Mouse (Mus musculus): ENCODE measurements around the gene Vsig8.
A peak's percentile ranks its signal among the peaks of the same experiment; 100 is the strongest.

Gene Vsig8

DNA sequence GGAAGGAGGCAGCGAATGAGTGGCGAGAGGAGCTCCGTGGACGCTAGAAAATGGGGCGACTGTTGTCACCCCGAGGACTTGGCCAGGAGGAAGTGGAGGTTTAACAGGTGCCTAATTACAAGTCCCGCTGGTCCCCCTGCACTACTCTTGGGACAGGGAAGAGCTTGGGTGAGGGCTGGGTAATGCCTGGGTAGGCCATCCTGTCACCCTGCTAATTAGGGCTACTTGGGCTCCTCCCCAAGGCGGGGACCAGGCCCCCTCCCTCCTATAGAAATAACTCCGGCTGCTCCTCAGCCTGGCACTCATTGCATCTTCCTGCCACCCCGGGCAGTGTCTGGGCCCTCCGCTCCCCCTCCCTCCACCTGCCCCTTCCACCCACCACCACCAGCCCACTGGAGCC, at the start of gene Vsig8:
TSS of gene Vsig8 (plus strand) at position 301 of the 400 bp plus-strand sequence.
- DNase-seq, result no peak

DNA sequence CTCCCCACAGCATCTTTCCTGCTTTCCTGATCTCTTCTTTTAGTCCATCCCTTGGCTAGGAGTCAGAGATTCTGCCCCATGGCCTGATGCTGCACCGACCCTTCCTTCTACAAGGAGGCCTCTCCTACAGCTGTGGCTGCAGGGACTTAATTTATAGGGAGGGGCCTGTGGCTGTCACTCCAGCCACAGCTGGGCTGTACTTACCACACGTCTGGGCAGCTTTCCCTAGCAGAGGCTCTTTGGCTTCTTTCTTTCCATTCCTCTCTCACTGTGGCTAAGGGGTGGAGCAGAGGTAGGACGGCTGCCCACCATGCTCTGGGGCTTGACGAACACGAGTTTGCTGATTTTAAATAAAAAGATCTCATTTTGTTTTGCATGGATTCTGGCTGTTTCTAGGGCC, 48.7 kb upstream of the Vsig8 start:
- no peak for DNase-seq

DNA sequence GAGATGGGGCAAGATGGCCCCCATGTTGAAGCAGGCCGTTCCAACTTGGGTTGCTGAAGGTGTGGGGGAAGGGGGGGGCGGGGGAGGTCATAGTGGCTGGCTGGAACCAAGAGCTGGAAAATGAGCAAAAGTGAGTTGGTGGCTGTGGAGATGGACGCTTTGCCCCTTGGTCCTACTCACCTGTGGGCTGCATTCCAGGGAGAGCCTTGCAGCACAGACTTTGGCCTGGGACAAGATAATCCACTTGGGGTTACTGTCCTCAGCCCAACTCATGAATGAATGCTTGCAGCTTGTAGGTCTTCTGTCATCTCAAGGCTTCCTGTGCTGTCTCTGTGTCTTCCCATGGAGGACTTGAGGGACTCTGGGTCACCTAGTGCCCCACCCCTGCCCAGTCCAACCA, 48.0 kb upstream of the Vsig8 start:
- DNase-seq, result no peak

DNA sequence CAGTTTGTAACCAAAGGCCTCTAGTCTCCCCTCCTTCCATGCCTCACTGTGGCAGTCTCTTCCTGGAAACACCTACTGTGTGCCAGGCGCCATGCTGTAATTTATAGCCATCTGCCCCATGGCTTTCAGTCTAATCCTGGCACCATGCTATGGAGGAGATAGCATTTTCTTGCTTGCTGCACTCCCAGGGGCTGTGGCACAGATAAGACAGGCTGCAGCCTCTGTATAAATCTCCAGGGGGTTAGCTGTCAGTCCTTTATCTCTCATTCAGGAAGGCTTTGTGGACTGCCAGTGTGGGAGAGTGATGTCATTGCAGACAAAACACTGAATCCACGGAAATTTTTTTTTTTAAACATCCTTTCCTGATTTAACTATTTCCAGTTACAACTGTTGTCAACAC, 47.6 kb upstream of the Vsig8 start:
- no peak for DNase-seq

DNA sequence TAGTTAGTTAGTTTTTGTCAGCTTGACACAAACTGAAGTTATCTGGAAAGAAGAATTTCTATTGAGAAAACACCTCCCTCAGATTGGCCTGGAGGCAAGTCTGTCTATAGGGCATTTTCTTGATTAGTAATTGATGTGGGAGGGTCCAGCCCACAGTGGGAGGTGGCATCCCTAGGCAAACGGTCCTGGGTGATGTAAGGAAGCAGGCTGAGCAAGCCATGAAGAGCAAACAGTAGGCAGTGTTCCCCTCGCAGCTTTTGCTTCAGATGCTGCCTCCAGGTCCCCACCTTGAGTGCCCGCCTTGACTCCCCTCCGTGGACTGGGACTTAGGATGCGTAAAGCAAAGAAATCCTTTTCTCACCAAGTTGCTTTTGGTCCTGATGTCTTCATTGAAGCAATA, 46.5 kb upstream of the Vsig8 start:
- no peak for DNase-seq

DNA sequence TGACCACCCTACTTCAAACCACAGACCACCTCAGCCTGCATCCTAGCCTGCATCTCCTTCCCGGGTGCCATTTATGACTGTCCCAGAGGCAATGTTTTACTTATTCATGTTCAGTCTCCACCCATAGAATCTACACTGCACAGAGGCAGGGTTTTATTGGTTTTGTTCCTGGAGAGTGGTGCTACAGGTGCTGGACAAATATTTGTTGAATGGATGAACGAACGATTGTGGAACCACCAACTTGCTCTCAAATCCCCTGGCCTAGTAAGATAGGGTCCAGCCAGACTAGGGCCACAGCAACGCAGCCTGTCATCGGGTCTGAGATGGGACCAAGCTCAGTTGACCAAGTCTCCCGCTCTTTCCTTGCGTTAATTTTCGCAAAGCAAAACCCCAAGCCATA, 45.8 kb upstream of the Vsig8 start:
- DNase-seq, result no peak

DNA sequence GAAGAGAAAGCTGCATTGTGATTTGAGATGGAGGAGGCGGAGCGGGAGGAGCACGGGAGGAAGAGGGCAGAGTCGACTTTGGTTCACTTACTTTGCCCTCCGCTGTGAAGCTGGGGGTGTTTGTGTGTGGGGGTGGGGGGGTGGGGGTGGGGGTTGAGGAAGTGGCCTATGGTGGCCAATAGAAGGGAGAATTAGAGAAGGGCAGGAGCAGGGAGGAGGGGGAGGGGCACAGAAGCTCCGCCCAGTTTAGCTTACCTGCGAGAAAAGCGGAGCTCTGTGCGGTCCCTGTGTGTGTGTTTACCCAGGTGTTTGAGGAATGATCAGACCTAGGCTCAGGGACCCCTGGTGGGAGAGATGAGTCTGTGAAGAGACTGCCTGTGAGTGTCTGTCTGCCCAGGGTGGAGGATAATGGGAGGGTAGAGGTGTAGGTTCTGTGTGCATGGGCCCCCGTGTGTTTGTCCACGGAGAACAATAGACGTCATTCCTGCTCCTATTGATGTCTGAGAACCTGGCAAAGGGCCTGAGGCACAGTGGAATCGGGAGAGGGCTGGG, 45.2 kb upstream of the Vsig8 start:
- DNase-seq, result no peak

DNA sequence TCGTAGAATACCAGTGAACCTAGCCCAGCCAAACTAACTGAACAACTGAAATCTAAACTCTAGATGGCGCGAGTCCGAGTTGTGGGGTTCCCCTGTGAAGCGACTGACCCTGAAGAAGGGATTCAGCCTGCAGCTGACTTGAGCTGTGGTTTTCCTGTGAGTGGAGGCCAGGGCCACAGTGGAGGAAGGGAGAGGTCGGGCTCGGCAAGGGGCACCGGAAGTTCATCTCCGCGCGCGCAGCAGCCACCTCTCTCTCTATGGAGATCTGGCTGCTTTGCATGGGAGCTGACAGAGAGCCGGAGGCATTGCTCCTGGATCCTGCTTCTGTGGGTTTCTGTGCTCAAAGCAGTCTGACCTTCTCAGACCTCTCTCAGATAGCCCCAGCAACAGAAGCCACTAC, 42.8 kb upstream of the Vsig8 start:
- no peak for DNase-seq

DNA sequence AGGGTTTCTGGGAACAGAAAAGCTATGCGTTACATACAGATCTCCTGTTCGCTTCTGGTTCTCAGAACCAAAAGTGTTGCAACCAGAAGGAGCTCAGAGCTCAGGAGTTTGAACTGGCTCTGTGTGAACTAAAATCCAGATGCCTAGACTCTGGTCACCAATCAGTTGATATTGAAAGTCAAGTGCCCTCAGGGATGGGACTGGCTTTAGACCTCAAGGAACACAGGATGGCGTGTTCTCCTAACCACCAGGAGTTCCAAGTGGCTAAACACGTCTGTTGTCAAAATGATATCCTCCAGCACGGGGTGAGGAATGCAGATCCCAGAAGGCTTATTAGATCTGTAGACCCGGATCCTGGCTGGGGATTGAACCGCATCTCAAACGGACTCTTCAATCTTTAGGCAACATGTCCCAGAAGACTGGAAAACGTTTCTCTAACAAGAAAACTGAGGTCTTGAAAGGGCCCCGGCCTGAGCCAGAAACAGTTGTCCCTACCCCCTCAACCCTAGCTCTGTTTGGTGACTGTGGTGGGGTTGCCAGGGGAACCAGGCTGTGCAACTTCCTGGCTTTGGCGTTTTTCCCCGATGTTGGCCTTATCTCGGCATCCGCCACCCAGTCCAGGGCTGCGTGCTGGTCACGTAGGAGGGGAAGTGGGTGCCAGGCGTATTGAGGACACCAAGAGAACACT, 42.1 kb upstream of the Vsig8 start:
- no peak for DNase-seq

DNA sequence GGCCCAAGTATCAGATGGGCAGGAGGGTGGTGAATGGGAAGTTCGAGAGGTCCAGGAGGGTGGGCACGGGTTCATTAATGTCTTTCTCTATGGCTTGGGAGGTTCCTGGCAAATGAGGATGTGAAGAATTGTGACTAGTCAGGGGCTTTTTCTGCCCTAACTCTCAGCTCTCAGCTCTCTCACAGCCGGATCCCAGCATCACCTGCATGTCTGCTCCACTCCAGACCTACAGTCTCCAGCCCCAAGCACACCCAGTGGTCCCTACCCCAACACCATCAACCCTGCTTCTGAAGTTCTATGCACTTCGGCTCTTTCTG, 41.6 kb upstream of the Vsig8 start:
- no peak for DNase-seq

DNA sequence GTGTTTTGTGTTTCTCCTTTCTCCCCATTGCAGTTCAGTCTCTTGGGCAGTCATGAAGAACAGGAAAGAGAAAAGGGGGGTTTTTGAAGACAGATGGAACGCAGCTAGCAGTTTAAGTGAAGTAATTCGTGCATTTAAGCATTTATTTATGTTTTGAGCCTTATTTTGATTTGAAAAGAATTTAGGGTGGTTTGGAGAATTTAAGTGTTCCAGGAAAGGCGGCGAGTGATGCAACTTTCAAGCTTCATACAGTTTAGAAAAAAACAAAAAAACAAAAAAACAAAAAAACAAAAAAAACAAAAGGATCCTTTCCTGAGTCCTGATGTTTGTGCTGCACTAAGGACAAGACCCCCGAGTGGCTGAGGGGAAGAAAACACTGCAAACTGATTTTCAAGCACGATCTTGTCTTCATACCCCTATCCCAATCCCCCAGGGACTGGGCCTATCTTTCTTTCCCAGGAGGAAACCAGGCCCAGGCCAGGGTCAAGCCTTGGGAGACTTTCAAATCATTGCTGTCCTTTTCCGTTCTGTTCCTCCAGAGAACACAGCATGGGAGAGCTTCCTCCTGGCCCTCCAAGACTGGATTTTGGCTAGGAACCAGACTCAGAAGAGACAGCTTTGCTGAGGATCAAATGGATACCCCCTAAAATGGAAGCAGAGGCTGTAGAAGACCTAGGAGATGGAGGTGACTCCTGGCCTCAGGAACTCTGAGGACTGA, 41.0 kb upstream of the Vsig8 start:
- no peak for DNase-seq

DNA sequence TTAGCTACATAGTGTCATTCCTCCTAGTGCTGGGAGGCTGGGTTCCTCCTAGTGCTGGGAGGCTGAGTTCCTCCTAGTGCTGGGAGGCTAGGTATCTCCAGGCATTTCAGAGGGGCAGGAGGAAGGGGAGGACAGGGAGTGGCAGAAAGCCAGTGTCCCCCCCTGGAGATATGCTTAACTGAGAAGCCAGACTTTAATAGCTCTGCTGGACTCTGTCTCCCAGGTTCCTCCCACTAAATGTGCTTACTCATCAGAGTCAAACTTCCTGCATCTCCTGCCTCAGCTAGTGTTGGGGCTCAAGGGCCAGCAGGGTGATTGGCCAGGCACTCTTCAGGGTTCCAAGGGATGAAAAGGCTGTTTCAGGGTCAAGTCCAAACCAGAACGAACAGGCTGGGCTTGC, 40.3 kb upstream of the Vsig8 start:
- no peak for DNase-seq

DNA sequence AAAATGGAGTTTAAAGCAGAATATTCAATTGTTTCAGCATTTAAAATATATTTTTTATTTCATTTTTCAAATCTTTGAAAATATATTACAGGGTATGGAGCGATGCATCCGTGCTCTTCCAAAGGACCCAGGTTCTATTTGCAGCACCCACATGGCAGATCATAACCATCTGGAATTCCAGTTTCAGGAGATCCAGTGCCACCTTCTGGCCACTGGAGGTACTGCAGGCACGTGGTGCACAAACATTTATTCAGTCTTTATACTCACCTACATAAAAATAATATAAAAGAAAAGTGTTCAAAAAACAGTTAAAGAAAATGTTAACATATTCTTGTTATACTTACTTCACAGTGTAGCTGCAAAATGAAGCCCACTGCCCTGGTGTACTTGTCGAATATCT, 37.7 kb upstream of the Vsig8 start:
- DNase-seq, result no peak

DNA sequence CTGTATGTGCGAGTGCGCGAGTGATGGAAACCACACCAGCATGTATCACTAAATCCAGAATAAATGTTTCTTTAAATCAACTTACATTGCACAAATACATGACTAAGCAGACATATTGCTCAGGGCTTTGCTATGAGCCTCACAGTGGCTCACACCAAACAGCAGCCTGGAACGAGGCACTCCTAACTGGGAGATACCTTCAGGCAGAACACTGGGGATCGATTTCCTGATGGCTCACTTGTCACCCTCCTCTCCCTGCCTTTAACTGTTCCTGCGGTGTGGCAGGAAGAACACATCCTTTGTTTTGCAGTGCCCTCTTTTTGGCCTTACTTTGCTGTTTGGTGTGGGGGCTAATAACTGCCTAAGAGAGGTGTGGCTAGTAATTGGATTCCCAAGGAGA, 36.1 kb upstream of the Vsig8 start:
- DNase-seq, result no peak

DNA sequence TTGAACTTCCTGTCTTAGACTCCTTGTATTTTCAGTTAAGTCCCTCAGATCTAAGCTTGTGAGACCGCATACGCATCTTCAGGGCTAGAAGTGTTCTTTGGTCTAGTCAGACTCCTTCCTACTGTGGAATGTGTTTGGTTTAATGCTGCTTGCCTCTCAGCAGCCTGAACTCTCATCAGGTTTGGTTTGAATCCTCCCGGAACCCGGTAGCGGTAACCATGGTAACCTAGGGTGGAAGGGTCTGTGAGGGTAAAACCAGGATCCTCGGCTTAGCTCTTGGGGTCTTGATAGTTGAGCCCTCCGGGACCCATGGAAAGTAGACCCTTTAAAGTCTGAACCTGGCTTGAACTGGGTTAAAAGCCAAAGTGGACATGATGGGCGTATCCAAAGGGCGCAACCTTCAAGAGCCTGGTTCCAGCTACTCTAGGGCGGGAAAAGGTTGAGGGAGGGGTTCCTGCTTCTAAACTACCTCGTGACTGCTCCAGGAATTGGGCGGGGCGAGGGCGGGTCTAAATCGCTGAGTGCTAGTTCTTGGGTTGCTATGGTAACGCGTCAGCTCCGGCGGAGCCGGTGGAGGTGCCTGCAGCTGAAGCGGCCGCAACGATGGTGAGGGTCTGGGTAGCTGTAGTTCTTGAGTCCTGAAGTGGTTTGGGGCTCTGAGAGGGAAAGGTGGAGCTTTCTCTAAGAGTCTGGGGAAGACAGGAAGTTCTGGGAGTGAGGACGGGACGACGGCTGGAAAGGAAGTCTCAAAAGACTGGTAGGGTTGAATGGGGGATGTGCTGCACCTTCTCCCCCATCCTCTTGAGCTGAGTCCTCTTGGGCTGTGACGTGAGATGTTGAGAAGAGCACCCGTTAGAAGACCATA, 34.9 kb upstream of the Vsig8 start, which contains the start of gene Cfap45:
TSS of gene Cfap45 (plus strand) at position 226 of the 865 bp plus-strand sequence.
- no peak for DNase-seq

DNA sequence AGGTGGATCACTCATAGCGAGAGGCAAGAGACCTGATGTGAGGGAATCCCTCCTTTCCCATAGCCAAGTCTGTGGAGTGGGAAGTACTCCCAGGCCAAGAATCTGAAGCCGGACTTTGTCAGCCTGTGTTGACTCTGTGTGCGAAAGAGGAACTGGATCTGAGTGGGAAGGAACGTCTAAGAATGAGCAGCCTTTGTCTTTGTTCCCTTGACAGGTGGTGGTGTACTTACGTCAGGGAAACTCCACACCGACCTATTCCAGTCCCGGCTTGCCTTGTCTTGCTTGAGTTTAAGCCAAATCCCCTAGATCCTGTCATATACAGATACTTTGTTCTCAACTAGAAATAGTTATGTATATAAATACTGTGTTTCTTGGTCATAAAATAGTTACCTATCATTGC, 33.2 kb upstream of the Vsig8 start:
- DNase-seq, result no peak

DNA sequence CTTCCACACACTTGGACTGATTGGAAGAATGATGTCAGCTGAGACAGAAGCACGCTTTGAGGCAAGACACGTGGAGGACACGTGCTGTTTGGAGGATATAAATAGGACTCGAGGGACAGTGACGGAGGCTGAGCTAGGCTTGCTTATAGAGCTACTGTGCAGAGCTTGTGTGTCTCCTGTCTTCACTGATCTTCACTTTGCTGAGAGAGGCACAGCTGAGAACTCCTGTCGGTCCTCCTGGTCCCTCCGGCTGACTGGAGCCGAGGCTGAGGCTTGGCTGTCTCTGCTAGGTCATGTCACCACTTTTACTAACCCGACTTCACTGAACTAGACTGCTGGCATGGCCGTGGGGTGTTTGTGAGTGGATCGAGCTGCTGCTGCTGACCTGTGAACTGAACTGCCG, 32.0 kb upstream of the Vsig8 start:
- DNase-seq, result no peak

DNA sequence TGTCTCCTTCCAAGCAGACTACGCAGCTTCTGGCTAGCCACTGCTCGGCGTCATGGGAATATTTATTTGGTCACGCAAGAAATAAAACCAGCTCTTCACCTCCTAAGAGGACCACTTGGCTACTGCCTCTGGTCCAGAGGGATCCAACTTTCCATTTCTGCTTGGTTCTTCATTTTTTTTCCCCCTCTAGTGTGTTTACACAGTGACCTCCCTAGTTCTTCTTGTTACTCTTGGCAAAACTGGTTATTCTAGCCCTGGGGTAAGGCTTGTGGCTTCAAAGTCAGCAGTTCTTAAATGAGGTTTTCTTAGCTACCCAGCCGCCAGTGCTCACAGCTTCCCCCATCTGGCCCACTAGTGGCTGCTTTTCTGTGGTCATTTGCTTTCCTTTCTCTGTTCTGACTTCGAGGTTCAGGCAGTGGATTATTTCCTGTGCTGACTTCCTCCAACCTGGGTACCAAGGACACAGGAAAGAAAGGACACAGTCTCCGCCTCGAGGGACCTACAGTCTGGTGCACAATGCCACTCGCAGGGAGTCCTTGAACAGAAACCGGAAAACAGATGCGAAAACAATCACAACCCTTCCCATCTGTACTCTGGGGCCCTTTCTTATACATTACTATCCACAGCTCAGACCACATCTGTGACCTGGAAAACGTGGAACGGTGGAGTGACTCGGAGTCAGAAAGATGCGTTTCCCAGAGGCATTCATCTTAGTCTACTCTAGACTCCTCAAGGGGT, 30.5 kb upstream of the Vsig8 start:
- DNase-seq, result no peak

DNA sequence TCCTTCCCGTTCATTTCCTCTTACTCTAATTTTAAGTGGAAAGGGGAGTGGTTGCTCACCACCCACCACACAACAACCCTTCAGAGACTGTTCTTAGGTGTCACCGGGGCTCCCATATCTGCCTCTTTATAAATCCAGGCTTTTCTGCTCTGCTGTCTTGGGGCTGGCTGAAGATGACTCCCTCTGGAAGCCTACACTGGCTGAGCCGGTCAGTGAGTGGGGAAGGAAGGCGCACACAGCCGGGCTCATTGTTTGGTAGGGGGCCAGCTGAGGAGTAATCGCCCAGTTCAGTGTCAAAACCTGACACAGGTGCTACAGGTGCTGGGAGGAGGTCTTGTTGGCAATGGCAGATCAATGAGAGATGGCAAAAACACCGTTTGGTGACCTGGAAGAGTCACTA, 29.8 kb upstream of the Vsig8 start:
- no peak for DNase-seq

DNA sequence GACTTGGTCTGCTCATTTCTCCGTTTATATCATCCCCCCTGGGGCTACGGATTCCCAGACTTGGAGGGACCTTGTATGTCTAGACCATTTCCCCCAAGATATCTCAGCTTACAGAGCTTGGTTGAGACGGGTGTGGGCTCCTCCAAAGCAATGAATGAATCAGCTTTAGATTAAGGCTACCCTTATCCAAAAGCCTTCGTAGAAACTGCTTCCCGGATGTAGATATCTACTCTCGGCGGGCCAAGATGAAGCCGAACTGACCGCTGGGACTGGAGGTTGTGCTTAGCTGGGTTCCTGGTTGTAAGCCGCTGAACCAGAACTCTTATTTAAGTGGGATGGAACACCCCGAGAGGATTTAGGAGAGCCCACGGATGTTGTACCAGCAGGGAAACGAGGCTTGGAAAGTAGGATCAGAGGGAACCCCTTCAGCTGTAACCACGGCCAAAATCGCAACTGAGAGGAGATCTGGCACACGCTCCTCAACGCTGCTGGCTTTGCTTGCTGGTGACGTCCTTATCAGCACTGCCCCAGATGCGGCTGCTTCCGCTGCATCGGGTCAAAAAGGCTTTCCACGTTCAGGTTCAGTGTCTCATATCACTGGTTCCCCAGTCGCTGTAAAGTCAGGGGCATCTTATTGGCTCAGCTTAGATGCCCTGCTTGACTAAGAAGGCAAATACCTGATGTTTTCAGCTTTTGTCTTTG, 29.2 kb upstream of the Vsig8 start:
- no peak for DNase-seq

DNA sequence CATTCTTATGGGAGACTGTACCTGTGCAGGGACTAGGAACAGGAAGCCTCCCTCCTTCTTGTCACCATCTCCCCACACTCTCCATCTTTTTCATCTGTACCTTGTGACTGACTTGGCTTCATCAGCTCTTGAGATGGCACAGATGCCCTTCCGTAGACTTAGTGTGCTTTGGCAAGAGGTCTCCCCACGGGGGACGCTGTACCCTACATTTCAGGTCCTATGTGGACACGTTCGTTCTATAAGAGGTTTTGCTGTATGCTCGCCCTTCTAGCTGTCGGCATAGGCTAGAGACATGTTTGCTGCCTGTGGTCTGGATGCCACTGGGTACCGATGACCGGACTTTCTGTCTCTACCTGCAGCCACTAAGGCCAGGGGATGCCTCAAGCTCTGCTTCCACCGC, 28.3 kb upstream of the Vsig8 start:
- DNase-seq, result no peak

DNA sequence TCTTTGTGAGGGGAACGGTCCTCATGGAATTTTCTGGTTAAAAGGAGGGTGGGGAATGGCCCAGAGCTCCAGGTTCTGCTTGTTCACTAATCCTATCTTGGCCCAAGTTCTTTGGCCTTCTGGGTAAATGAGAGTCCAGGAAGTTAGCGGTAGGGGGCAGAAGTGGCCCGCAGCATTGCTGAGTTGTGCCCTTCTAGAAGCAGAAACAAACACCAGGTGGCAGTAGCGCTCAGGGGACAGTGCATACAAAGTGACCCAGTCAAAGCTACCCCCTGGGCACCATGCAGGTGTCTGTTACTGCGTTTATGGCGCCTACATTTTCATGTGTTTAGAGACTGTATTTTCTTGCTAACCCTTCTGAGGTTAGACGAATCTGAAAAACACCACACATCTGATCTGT, 27.0 kb upstream of the Vsig8 start:
- DNase-seq, result peak; percentile 83
